ENCODE assay signal across 19 mouse cellular contexts in genomic region chr2:129558008-129558874, GRCm38 (mm10). TPM values are rescaled to one million over a fixed set of nuclear protein-coding genes. Genes with fewer than 3 reads are reported as not detected.
A peak's percentile ranks its signal among the peaks of the same experiment; 100 is the strongest.
DNase-seq lines count a peak whose midpoint lies in the region; ATAC-seq and TF ChIP-seq lines count a peak whose summit lies in the region.
"Had no signal": no experiment of that assay in that cellular context is flagged by ENCODE, and none has a peak within 500 bp of the region (broad histone marks: within the 10 kb centered on the region; RNA-seq: fewer than 3 reads in every experiment).

No protein-coding gene starts in this region.

- dilution Hi-C loops in CH12.LX (cut with MboI; ENCODE audit: extremely low pct_ligation_motif_present, extremely low pct_unique_long_range_greater_than_20kb, low sequenced_read_pairs) = no loop called here

- 52% methylated on average over 12 of the region's 12 CpGs for WGBS in heart, embryonic 12.5 days

- no peak for TF ChIP-seq POLR2A in CH12.LX (IDR thresholded peaks at IDR 0.05; ENCODE audit: low read depth, low read length)

- no peak for TF ChIP-seq EP300 in CH12.LX (IDR thresholded peaks at IDR 0.05; ENCODE audit: low read length)

- peak; percentile 42 for DNase-seq in heart, adult 8-10 months (ENCODE audit: low spot score)
- no peak for DNase-seq in CH12.LX (ENCODE audit: extremely low read depth)
- DNase-seq in fibroblast of lung, adult 2 months (ENCODE audit: low read depth) = peak; percentile 21
- peak; percentile 23 for DNase-seq in heart, postnatal 4 days
- DNase-seq in right cerebral cortex, postnatal 10 days (ENCODE audit: low spot score in 2 of 2) = no peak
- no peak for DNase-seq in thymus, adult 18-20 months
- no peak for DNase-seq in ovary, adult 18-20 months (ENCODE audit: low spot score)
- DNase-seq: adrenal gland, postnatal 25 days; cerebellum, adult 2 months; kidney, postnatal 4 days; right cerebral cortex, adult 18-20 months; thymus, postnatal 36 days had no signal

- no peak for TF ChIP-seq RAD21 in CH12.LX (IDR thresholded peaks at IDR 0.05; ENCODE audit: low read depth, low read length)

- no peak overlapping the region for H3K4me3 ChIP-seq in heart, embryonic 12.5 days
- H3K4me3 ChIP-seq in CH12.LX (replicated peaks in 1 of 3; ENCODE audit: low read depth in 2 of 3, low read length in 2 of 3, poor library complexity in 1 of 3) = no peak overlapping the region
- H3K4me3 ChIP-seq: embryonic facial prominence, embryonic 13.5 days; liver, embryonic 15.5 days had no signal

- H3K9me3 ChIP-seq in heart, embryonic 12.5 days (replicated peaks) = no peaks in the 10 kb centered on the region
- no peaks in the 10 kb centered on the region for H3K9me3 ChIP-seq in CH12.LX (replicated peaks; ENCODE audit: low read length)
- H3K9me3 ChIP-seq: embryonic facial prominence, embryonic 13.5 days; liver, embryonic 15.5 days had no signal

- peaks cover 13% of the 10 kb centered on the region for H3K4me1 ChIP-seq in heart, embryonic 12.5 days (replicated peaks)
- peaks cover 2 to 20% of the 10 kb centered on the region in 2 experiments; a peak in 2 of 4 replicates for H3K4me1 ChIP-seq in CH12.LX (ENCODE audit: control insufficient read depth in 1 of 2, insufficient read depth in 2 of 2)
- H3K4me1 ChIP-seq: liver, embryonic 15.5 days had no signal

- no peak for TF ChIP-seq CTCF in CH12.LX (conservative IDR thresholded peaks at IDR 0.05 in 1 of 2, IDR thresholded peaks at IDR 0.05 in 1 of 2; ENCODE audit: low read depth in 2 of 2, low read length in 2 of 2)

- H3K4me2 ChIP-seq in heart, embryonic 12.5 days = no peak overlapping the region
- H3K4me2 ChIP-seq in CH12.LX (ENCODE audit: insufficient read depth, low read depth, poor library complexity, severe bottlenecking) = peak overlapping the region; percentile 2; the same call in 1 of the 2 replicates
- H3K4me2 ChIP-seq: embryonic facial prominence, embryonic 13.5 days; liver, embryonic 15.5 days had no signal

- H3K27ac ChIP-seq in heart, embryonic 12.5 days (ENCODE audit: poor library complexity, severe bottlenecking) = no peak overlapping the region
- H3K27ac ChIP-seq in CH12.LX (ENCODE audit: insufficient read depth, low read depth) = no peak overlapping the region
- H3K27ac ChIP-seq: embryonic facial prominence, embryonic 13.5 days; liver, embryonic 15.5 days had no signal

- no peaks in the 10 kb centered on the region for H3K27me3 ChIP-seq in heart, embryonic 12.5 days (replicated peaks)
- peaks cover 1% of the 10 kb centered on the region for H3K27me3 ChIP-seq in CH12.LX (replicated peaks)
- H3K27me3 ChIP-seq: embryonic facial prominence, embryonic 13.5 days; liver, embryonic 15.5 days had no signal

- in situ Hi-C loops in CH12.LX (cut with MboI; ENCODE audit: low pct_ligation_motif_present, low pct_unique_long_range_greater_than_20kb, low sequenced_read_pairs) = no loop called here

- ATAC-seq in heart, embryonic 12.5 days (ENCODE audit: insufficient number of reproducible peaks, low FRiP score) = no peak
- ATAC-seq: intestine, embryonic 16.5 days had no signal

- H3K79me2 ChIP-seq in CH12.LX (replicated peaks; ENCODE audit: control insufficient read depth, extremely low read depth, insufficient read depth, poor library complexity, severe bottlenecking) = no peaks in the 10 kb centered on the region

- no peak overlapping the region for H3K9ac ChIP-seq in heart, embryonic 12.5 days
- H3K9ac ChIP-seq in CH12.LX (ENCODE audit: insufficient read depth, low read depth) = no peak overlapping the region
- H3K9ac ChIP-seq: embryonic facial prominence, embryonic 13.5 days; liver, embryonic 15.5 days had no signal

- H3K36me3 ChIP-seq in heart, embryonic 12.5 days = no peaks in the 10 kb centered on the region
- no peaks in the 10 kb centered on the region for H3K36me3 ChIP-seq in CH12.LX (replicated peaks in 1 of 2; ENCODE audit: control insufficient read depth in 1 of 2, insufficient read depth in 1 of 2, low read length in 1 of 2)
- H3K36me3 ChIP-seq: embryonic facial prominence, embryonic 13.5 days; liver, embryonic 15.5 days had no signal

TF ChIP-seq in CH12.LX, 34 proteins besides CTCF, POLR2A, EP300 and RAD21:
- no peak for TF ChIP-seq ETS1 (conservative IDR thresholded peaks at IDR 0.05; ENCODE audit: low read depth, low read length)
- TF ChIP-seq POLR2AphosphoS2 (IDR thresholded peaks at IDR 0.05; ENCODE audit: low read depth, low read length) = no peak
- TF ChIP-seq MXI1 (IDR thresholded peaks at IDR 0.05; ENCODE audit: low read depth, low read length) = no peak

RNA-seq across cellular contexts. Expression of gene F830045P16Rik, which starts 21.8 kb away (rescaled TPM):
- total RNA-seq in heart, adult 8-10 months (2022) = under 1 TPM in 2 of 4 experiments, not detected in 2; 0.16 to 0.22 TPM
- polyA plus RNA-seq in heart, embryonic 12.5 days (2016; fragmentation: Nextera tagmentation; extraction: Ambion mirVana) = not detected in 2 replicates
- total RNA-seq in CH12.LX (2012; rRNA removed) = not detected in 2 replicates
- not detected in 2 replicates for total RNA-seq in CH12.LX (2014; rRNA removed)
- polyA plus RNA-seq in CH12.LX (2012; ENCODE audit: insufficient read length, low read depth) = not detected in 2 replicates
- not detected for total RNA-seq in heart, postnatal 4 days (2021)
- total RNA-seq: adrenal gland, postnatal 25 days; heart, postnatal 10 days had no signal
- polyA plus RNA-seq: embryonic facial prominence, embryonic 13.5 days; intestine, embryonic 16.5 days; liver, embryonic 15.5 days; neural tube, embryonic 11.5 days; stomach, embryonic 14.5 days had no signal

RNA-seq across cellular contexts. Expression of gene Sirpa, which starts 34.4 kb away (rescaled TPM):
- total RNA-seq in heart, adult 8-10 months (2022) = 10 to 100 TPM; 28.9 to 35.2 (median 30.0) TPM
- polyA plus RNA-seq in heart, embryonic 12.5 days (2016; fragmentation: Nextera tagmentation; extraction: Ambion mirVana) = 14.4 and 18.6 TPM in 2 replicates
- total RNA-seq in CH12.LX (2012; rRNA removed) (25.4 and 27.1 TPM in 2 replicates), CH12.LX (2014; rRNA removed) (20.4 and 24.2 TPM in 2 replicates)
- polyA plus RNA-seq in CH12.LX (2012; ENCODE audit: insufficient read length, low read depth) = 30.6 and 32.7 TPM in 2 replicates
- total RNA-seq in heart, postnatal 4 days (2021) = 10 to 100 TPM; 22.4 to 23.0 TPM

Comparison
In these comparisons a context has a peak if more than half of its experiments do, and no peak if none do; other contexts are left out.
1. DNase-seq: peak in heart, adult 8-10 months (single experiment), fibroblast of lung, adult 2 months (single experiment) and heart, postnatal 4 days (single experiment); none in CH12.LX (single experiment), right cerebral cortex, postnatal 10 days (0 of 2), thymus, adult 18-20 months (0 of 2) and ovary, adult 18-20 months (single experiment).